Mouse (Mus musculus) forebrain, embryonic 14.5 days (tissue): Measurements from ENCODE around the gene Gm10272. TPM values are rescaled to one million over a fixed set of nuclear protein-coding genes. Genes with fewer than 3 reads are reported as not detected.

Experiments used
- ATAC-seq: fragments of 200-750 bp; cut with Nextera tagmentation; 2 replicates; pipeline ENCODE4 v1.8.0; 2017; ENCODE audit warnings: mild to moderate bottlenecking, moderate library complexity
- DNase-seq: peaks from one replicate; pipeline ENCODE4 v3.0.0-alpha.2; 2015; ENCODE audit warnings: low spot score
- H3K27ac ChIP-seq: fragments of 300-500 bp; sonication (generic); 2 replicates; pipeline ENCODE4 v1.5.1; 2014; ENCODE audit warnings: low read depth, mild to moderate bottlenecking, control low read depth, low read length, moderate library complexity
- H3K27me3 ChIP-seq: fragments of 300-500 bp; sonication (generic); replicated peaks from 2 replicates; pipeline ENCODE4 v1.6.1; 2014; ENCODE audit warnings: low read length, control low read depth, mixed read lengths; ENCODE audit not compliant: control insufficient read depth, insufficient read depth
- H3K36me3 ChIP-seq: fragments of 300-500 bp; sonication (generic); 2 replicates; pipeline ENCODE4 v1.6.1; 2014; ENCODE audit warnings: low read length, control low read depth; ENCODE audit not compliant: control insufficient read depth, insufficient read depth
- H3K4me1 ChIP-seq: fragments of 300-500 bp; sonication (generic); 2 replicates; pipeline ENCODE4 v1.6.1; 2014; ENCODE audit warnings: antibody characterized with exemption, low read length, control low read depth; ENCODE audit not compliant: control insufficient read depth, insufficient read depth
- H3K4me2 ChIP-seq: fragments of 300-500 bp; sonication (generic); 2 replicates; pipeline ENCODE4 v1.6.1; 2014; ENCODE audit warnings: mild to moderate bottlenecking, control low read depth, low read length
- H3K4me3 ChIP-seq: fragments of 300-500 bp; sonication (generic); 2 replicates; pipeline ENCODE4 v1.5.1; 2014; ENCODE audit warnings: low read depth, low read length, control low read depth
- H3K9ac ChIP-seq: fragments of 300-500 bp; sonication (generic); 2 replicates; pipeline ENCODE4 v1.6.1; 2014; ENCODE audit warnings: mild to moderate bottlenecking, low read length, control low read depth, moderate library complexity
- H3K9me3 ChIP-seq: fragments of 300-500 bp; sonication (generic); replicated peaks from 2 replicates; pipeline ENCODE4 v1.6.1; 2016; ENCODE audit warnings: low read length, control low read depth, mixed read lengths; ENCODE audit not compliant: control insufficient read depth
- WGBS: fragments of 180-500 bp; shearing (Covaris S2); extraction: QIAGEN DNeasy Blood & Tissue Kit; methylation state at CpG from one replicate; pipeline ENCODE4 v1.1.7; 2014; 5-methylcytosine and 5-hydroxymethylcytosine counted together
- polyA plus RNA-seq: library from polyadenylated mRNA; unstranded; fragments of >200 nt; fragmentation: Nextera tagmentation; extraction: Ambion mirVana; gene quantifications from 2 replicates; pipeline ENCODE4 v1.2.1, GENCODE M21; 2014

Gene Gm10272
- polyA plus RNA-seq, result not detected in 2 replicates

- 92% methylated on average over 1 of the region's 1 CpGs for WGBS
- no peak within 1 kb of the TSS for H3K4me2 ChIP-seq
- H3K27ac ChIP-seq, result no peak within 1 kb of the TSS
- DNase-seq (no peak), ATAC-seq (no peak)
- H3K36me3 ChIP-seq, result no peaks in the 10 kb centered on the region
- H3K9me3 ChIP-seq, result 0 out of 2 replicates have a peak, but pooled peaks cover 9% of the 10 kb centered on the region
- no peak within 1 kb of the TSS for H3K4me3 ChIP-seq
- no peaks in the 10 kb centered on the region for H3K4me1 ChIP-seq
- H3K9ac ChIP-seq, result no peak within 1 kb of the TSS
- no peaks in the 10 kb centered on the region for H3K27me3 ChIP-seq
Measured at GRCm38 (mm10) chr10:77706326-77706725, at the start of gene Gm10272. TSS of gene Gm10272 (plus strand) at chr10:77706626.

- DNase-seq (no peak), ATAC-seq (no peak)
- WGBS, result 84% methylated on average over 15 of the region's 15 CpGs
- Histone ChIP-seq H3K4me3 (no peak overlapping the region), H3K9me3 (no peaks in the 10 kb centered on the region), H3K27ac (no peak overlapping the region), H3K9ac (no peak overlapping the region), H3K4me2 (no peak overlapping the region), H3K4me1 (no peaks in the 10 kb centered on the region), H3K36me3 (no peaks in the 10 kb centered on the region), H3K27me3 (no peaks in the 10 kb centered on the region)
Measured at GRCm38 (mm10) chr10:77658286-77658994, 48.0 kb upstream of the Gm10272 start.

- WGBS, result 61% methylated on average over 43 of the region's 43 CpGs
- no peak overlapping the region for H3K9ac ChIP-seq
- no peaks in the 10 kb centered on the region for H3K36me3 ChIP-seq
- H3K4me1 ChIP-seq, result no peaks in the 10 kb centered on the region
- no peak for ATAC-seq
- H3K27me3 ChIP-seq, result no peaks in the 10 kb centered on the region
- no peak overlapping the region for H3K27ac ChIP-seq
- no peaks in the 10 kb centered on the region for H3K9me3 ChIP-seq
- no peak overlapping the region for H3K4me2 ChIP-seq
- no peak overlapping the region for H3K4me3 ChIP-seq
- no peak for DNase-seq
Measured at GRCm38 (mm10) chr10:77663949-77664665, 42.3 kb upstream of the Gm10272 start.

- DNase-seq, result no peak
- WGBS, result 79% methylated on average over 8 of the region's 8 CpGs
- H3K27me3 ChIP-seq, result no peaks in the 10 kb centered on the region
- no peaks in the 10 kb centered on the region for H3K9me3 ChIP-seq
- H3K36me3 ChIP-seq, result no peaks in the 10 kb centered on the region
- no peak for ATAC-seq
- H3K27ac ChIP-seq, result no peak overlapping the region
- H3K9ac ChIP-seq, result no peak overlapping the region
- H3K4me3 ChIP-seq, result no peak overlapping the region
- H3K4me1 ChIP-seq, result no peaks in the 10 kb centered on the region
- H3K4me2 ChIP-seq, result no peak overlapping the region
Measured at GRCm38 (mm10) chr10:77666342-77666741, 40.1 kb upstream of the Gm10272 start.

- DNase-seq (no peak), ATAC-seq (no peak)
- Histone ChIP-seq H3K4me3 (no peak overlapping the region), H3K27ac (no peak overlapping the region), H3K36me3 (no peaks in the 10 kb centered on the region), H3K9ac (no peak overlapping the region), H3K27me3 (no peaks in the 10 kb centered on the region), H3K4me1 (no peaks in the 10 kb centered on the region), H3K9me3 (no peaks in the 10 kb centered on the region), H3K4me2 (no peak overlapping the region)
- 82% methylated on average over 4 of the region's 4 CpGs for WGBS
Measured at GRCm38 (mm10) chr10:77667402-77667801, 39.0 kb upstream of the Gm10272 start.

- Histone ChIP-seq H3K9ac (no peak overlapping the region), H3K4me1 (no peaks in the 10 kb centered on the region), H3K9me3 (no peaks in the 10 kb centered on the region), H3K4me3 (no peak overlapping the region), H3K27me3 (no peaks in the 10 kb centered on the region), H3K36me3 (no peaks in the 10 kb centered on the region), H3K4me2 (no peak overlapping the region), H3K27ac (no peak overlapping the region)
- DNase-seq, result no peak
- no peak for ATAC-seq
- WGBS, result 79% methylated on average over 4 of the region's 4 CpGs
Measured at GRCm38 (mm10) chr10:77670710-77671109, 35.7 kb upstream of the Gm10272 start.

- H3K9me3 ChIP-seq, result no peaks in the 10 kb centered on the region
- no peaks in the 10 kb centered on the region for H3K4me1 ChIP-seq
- WGBS, result 89% methylated on average over 4 of the region's 4 CpGs
- H3K9ac ChIP-seq, result no peak overlapping the region
- no peak overlapping the region for H3K4me3 ChIP-seq
- H3K27me3 ChIP-seq, result no peaks in the 10 kb centered on the region
- no peak overlapping the region for H3K27ac ChIP-seq
- no peak for DNase-seq
- no peak for ATAC-seq
- no peak overlapping the region for H3K4me2 ChIP-seq
- no peaks in the 10 kb centered on the region for H3K36me3 ChIP-seq
Measured at GRCm38 (mm10) chr10:77671519-77671918, 34.9 kb upstream of the Gm10272 start.

GRCm38 (mm10) chr10:77673765-77674164 lies 32.7 kb upstream of the Gm10272 start:
- Histone ChIP-seq H3K4me2 (no peak overlapping the region), H3K36me3 (no peaks in the 10 kb centered on the region), H3K4me3 (no peak overlapping the region), H3K4me1 (peaks cover 9% of the 10 kb centered on the region), H3K27ac (no peak overlapping the region), H3K9me3 (no peaks in the 10 kb centered on the region), H3K9ac (no peak overlapping the region), H3K27me3 (peaks cover 5% of the 10 kb centered on the region; the same call in 1 of the 2 replicates)
- DNase-seq, result no peak
- WGBS, result 63% methylated on average over 13 of the region's 13 CpGs
- no peak for ATAC-seq

- WGBS, result 0% methylated on average over 35 of the region's 35 CpGs
- H3K27me3 ChIP-seq, result peaks cover 5% of the 10 kb centered on the region; the same call in 1 of the 2 replicates
- DNase-seq, result peak; percentile 64
Measured at GRCm38 (mm10) chr10:77677562-77677961, 28.9 kb upstream of the Gm10272 start.

More at GRCm38 (mm10) chr10:77677562-77677961, 28.9 kb upstream of the Gm10272 start:
- Histone ChIP-seq H3K4me2 (peak overlapping the region; percentile 67), H3K36me3 (no peaks in the 10 kb centered on the region), H3K9me3 (no peaks in the 10 kb centered on the region), H3K4me1 (peaks cover 9% of the 10 kb centered on the region), H3K27ac (no peak overlapping the region), H3K4me3 (peak overlapping the region; percentile 25), H3K9ac (peak overlapping the region; percentile 46)
- peak; percentile 73 for ATAC-seq
